Mouse (Mus musculus) embryonic facial prominence, embryonic 13.5 days (tissue): ENCODE data around the gene BC053393. TPM values are rescaled to one million over a fixed set of nuclear protein-coding genes. Genes with fewer than 3 reads are reported as not detected.

Source experiments
- polyA plus RNA-seq: library from polyadenylated mRNA; unstranded; fragments of >200 nt; fragmentation: Nextera tagmentation; extraction: Ambion mirVana; gene quantifications from 2 replicates; pipeline ENCODE4 v1.2.1, GENCODE M21; 2015

BC053393 gene
- polyA plus RNA-seq, 1 experiment from 2014 or later, result not detected

Other genes with a start within 250 kb of the BC053393 start
- 0.07 TPM in 1 of 2 replicates, not detected in the other for gene Itk, start 182.0 kb upstream of the BC053393 start, polyA plus RNA-seq
- gene Fam71b, start 175.0 kb upstream of the BC053393 start, polyA plus RNA-seq, result not detected in 2 replicates
- gene Med7, start 134.6 kb upstream of the BC053393 start, polyA plus RNA-seq, result 83.3 and 83.5 TPM in 2 replicates
- not detected in 2 replicates for gene Havcr2, start 116.6 kb upstream of the BC053393 start, polyA plus RNA-seq
- gene Gm12169, start 47.3 kb upstream of the BC053393 start, polyA plus RNA-seq, result not detected in 2 replicates
- not detected in 2 replicates for gene Dppa1, start 57.7 kb downstream of the BC053393 start, polyA plus RNA-seq
- 0.48 TPM in 1 of 2 replicates, not detected in the other for gene Timd2, start 135.5 kb downstream of the BC053393 start, polyA plus RNA-seq
- gene Havcr1, start 163.5 kb downstream of the BC053393 start, polyA plus RNA-seq, result not detected in 2 replicates
- 0.32 TPM in 1 of 2 replicates, not detected in the other for gene Timd4, start 239.3 kb downstream of the BC053393 start, polyA plus RNA-seq